Mouse (Mus musculus) frontal cortex, postnatal 14 days (tissue): ENCODE measurements around the gene Ttll12.

Experiments used
- DNase-seq, 2 experiments: peaks; one replicate each; pipeline ENCODE4 v3.0.0; 2022; ENCODE audit warnings: low spot score in 2 of 2

Ttll12 gene

GRCm38 (mm10) chr15:83526424-83527091 is 68.4 kb downstream of the Ttll12 start, which contains the start of gene Bik:
Gene Bik (plus strand): TSS chr15:83526862.
- DNase-seq = no peak
